Mouse (Mus musculus) thymus, postnatal 0 days (tissue): Measurements from ENCODE around the gene Cnpy2. TPM values are rescaled to one million over a fixed set of nuclear protein-coding genes. Genes with fewer than 3 reads are reported as not detected.
"Not testable (repeated sequence)": the region's sequence is repeated elsewhere in the genome, so short reads cannot be mapped to it uniquely, and the experiment has no call there.

Experiments used
- DNase-seq: peaks from one replicate; pipeline ENCODE4 v3.0.0-alpha.2; 2015; ENCODE audit warnings: low spot score
- polyA plus RNA-seq: library from polyadenylated mRNA; unstranded; fragments of >200 nt; fragmentation: Nextera tagmentation; extraction: Ambion mirVana; gene quantifications from 2 replicates; pipeline ENCODE4 v1.2.1, GENCODE M21; 2015

Cnpy2 gene
- polyA plus RNA-seq, 1 experiment from 2014 or later, result 223 TPM

GRCm38 (mm10) chr10:128310902-128311301 is 11.4 kb upstream of the Cnpy2 start:
- no peak for DNase-seq

- DNase-seq, result no peak
These were observed 6.7 kb upstream of the Cnpy2 start for GRCm38 (mm10) chr10:128315578-128315977.

- DNase-seq, result no peak
These were observed 618 bp upstream of the Cnpy2 start for GRCm38 (mm10) chr10:128321641-128322040.

GRCm38 (mm10) chr10:128323516-128323915 is 1.3 kb downstream of the Cnpy2 start:
- DNase-seq, result peak; percentile 34

GRCm38 (mm10) chr10:128326825-128327224 is 4.6 kb downstream of the Cnpy2 start:
- no peak for DNase-seq

GRCm38 (mm10) chr10:128327610-128328009 is 5.4 kb downstream of the Cnpy2 start:
- DNase-seq, result no peak

GRCm38 (mm10) chr10:128332358-128333249 is 10.3 kb downstream of the Cnpy2 start:
- not testable (repeated sequence) for DNase-seq

- DNase-seq, result peak; percentile 87
These were observed 13.3 kb downstream of the Cnpy2 start for GRCm38 (mm10) chr10:128335582-128335981.

GRCm38 (mm10) chr10:128336195-128336594 is 13.9 kb downstream of the Cnpy2 start:
- DNase-seq, result no peak

GRCm38 (mm10) chr10:128336597-128336996 is 14.3 kb downstream of the Cnpy2 start:
- no peak for DNase-seq

- peak; percentile 97 for DNase-seq
These were observed 15.3 kb downstream of the Cnpy2 start, which contains the start of gene Cs for GRCm38 (mm10) chr10:128337306-128338181. Gene Cs, plus strand, starts transcription at chr10:128337734.

- no peak for DNase-seq
These were observed 16.2 kb downstream of the Cnpy2 start for GRCm38 (mm10) chr10:128338415-128338814.

GRCm38 (mm10) chr10:128338948-128339347 is 16.7 kb downstream of the Cnpy2 start:
- no peak for DNase-seq

GRCm38 (mm10) chr10:128340257-128340656 is 18.0 kb downstream of the Cnpy2 start:
- peak; percentile 34 for DNase-seq

- DNase-seq, result no peak
These were observed 21.2 kb downstream of the Cnpy2 start for GRCm38 (mm10) chr10:128343436-128343835.

- DNase-seq, result peak; percentile 89
These were observed 22.5 kb downstream of the Cnpy2 start for GRCm38 (mm10) chr10:128344568-128345275.

GRCm38 (mm10) chr10:128347541-128347940 is 25.3 kb downstream of the Cnpy2 start:
- no peak for DNase-seq

GRCm38 (mm10) chr10:128358796-128359195 is 36.5 kb downstream of the Cnpy2 start:
- DNase-seq, result peak; percentile 67

GRCm38 (mm10) chr10:128359226-128359625 is 37.0 kb downstream of the Cnpy2 start:
- no peak for DNase-seq

- DNase-seq, result no peak
These were observed 39.6 kb downstream of the Cnpy2 start for GRCm38 (mm10) chr10:128361836-128362235.

GRCm38 (mm10) chr10:128362568-128362967 is 40.3 kb downstream of the Cnpy2 start:
- peak; percentile 23 for DNase-seq
